ENCODE assay signal across 8 mouse cellular contexts in genomic region chr15:79063160-79063740, GRCm38 (mm10). TPM values are rescaled to one million over a fixed set of nuclear protein-coding genes. Genes with fewer than 3 reads are reported as not detected.
DNase-seq lines count a peak whose midpoint lies in the region; ATAC-seq and TF ChIP-seq lines count a peak whose summit lies in the region.

No protein-coding gene starts in this region.

- peak overlapping the region; percentile 22 for H3ac ChIP-seq in C2C12 (ENCODE audit: control insufficient read depth, insufficient read length, low read depth)

- peaks cover 16% of the 10 kb centered on the region for H3K4me1 ChIP-seq in forebrain, embryonic 16.5 days (replicated peaks; ENCODE audit: control insufficient read depth, insufficient read depth, low read length)
- peaks cover 49 to 51% of the 10 kb centered on the region in 2 experiments for H3K4me1 ChIP-seq in liver, embryonic 14.5 days (replicated peaks; ENCODE audit: control insufficient read depth in 2 of 2, insufficient read depth in 2 of 2, low read length in 1 of 2)

- no peak for ATAC-seq in forebrain, embryonic 16.5 days
- ATAC-seq in liver, embryonic 14.5 days (ENCODE audit: insufficient read depth) = no peak

- H3K27ac ChIP-seq in gastrocnemius, adult 2 months = peak overlapping the region; percentile 77
- H3K27ac ChIP-seq in forebrain, embryonic 16.5 days (ENCODE audit: low read length) = peak overlapping the region; percentile 5; the same call in 1 of the 2 replicates
- H3K27ac ChIP-seq in liver, embryonic 14.5 days = peak overlapping the region; percentile 58

- H3K9ac ChIP-seq in forebrain, embryonic 16.5 days (replicated peaks; ENCODE audit: low read depth, low read length) = peak overlapping the region; percentile 14; the same call in 1 of the 2 replicates
- H3K9ac ChIP-seq in liver, embryonic 14.5 days (replicated peaks) = peak overlapping the region; percentile 65

- peak; percentile 63 for TF ChIP-seq EP300 in liver, embryonic 14.5 days (IDR thresholded peaks at IDR 0.05; ENCODE audit: low read depth)

- H3K27me3 ChIP-seq in C2C12 (ENCODE audit: control insufficient read depth, insufficient read depth, insufficient read length) = no peaks in the 10 kb centered on the region
- no peaks in the 10 kb centered on the region; the same call in 1 of the 2 replicates for H3K27me3 ChIP-seq in forebrain, embryonic 16.5 days (replicated peaks; ENCODE audit: control insufficient read depth, insufficient read depth, low read length)
- no peaks in the 10 kb centered on the region for H3K27me3 ChIP-seq in liver, embryonic 14.5 days (ENCODE audit: control insufficient read depth, insufficient read depth, low read length)

- 9% methylated on average over 14 of the region's 14 CpGs for WGBS in forebrain, embryonic 16.5 days
- WGBS in liver, embryonic 14.5 days (ENCODE audit: insufficient replicate concordance) = 8% methylated on average over 14 of the region's 14 CpGs

- peak overlapping the region; percentile 98 for H3K4me3 ChIP-seq in gastrocnemius, adult 2 months
- H3K4me3 ChIP-seq in C2C12 (ENCODE audit: insufficient read depth, poor library complexity, severe bottlenecking) = no peak overlapping the region
- H3K4me3 ChIP-seq in forebrain, embryonic 16.5 days (replicated peaks; ENCODE audit: low read length) = peak overlapping the region; percentile 36
- peak overlapping the region; percentile 49 to 55 for H3K4me3 ChIP-seq in liver, embryonic 14.5 days (ENCODE audit: insufficient read depth in 1 of 2, low read depth in 2 of 2, low read length in 2 of 2)

- peaks cover 8% of the 10 kb centered on the region for H3K79me3 ChIP-seq in C2C12 (ENCODE audit: low read depth)

- intact Hi-C loops in gastrocnemius, adult 2 months (cut with DNase I) = no loop called here

- peaks cover 20% of the 10 kb centered on the region for H3K79me2 ChIP-seq in C2C12 (ENCODE audit: control insufficient read depth, insufficient read depth)

- no peak for DNase-seq in gastrocnemius, adult 2 months
- DNase-seq in gastrocnemius, postnatal 25 days = no peak
- no peak for DNase-seq in liver, embryonic 14.5 days (ENCODE audit: low read depth in 3 of 3, low spot score in 3 of 3)
- no peak for DNase-seq in right cerebral cortex, postnatal 4 days
- DNase-seq in urinary bladder, postnatal 36 days (ENCODE audit: low spot score in 2 of 2) = no peak
- no peak for DNase-seq in right cerebral cortex, postnatal 36 days (ENCODE audit: low spot score in 2 of 2)

- peaks cover 29% of the 10 kb centered on the region for H3K36me3 ChIP-seq in C2C12 (ENCODE audit: control insufficient read depth, insufficient read depth)
- peaks cover 11% of the 10 kb centered on the region for H3K36me3 ChIP-seq in forebrain, embryonic 16.5 days (ENCODE audit: control insufficient read depth, insufficient read depth)
- H3K36me3 ChIP-seq in liver, embryonic 14.5 days (replicated peaks; ENCODE audit: control insufficient read depth, insufficient read depth, low read depth) = peaks cover 28% of the 10 kb centered on the region

- peak overlapping the region; percentile 55 for H3K4me2 ChIP-seq in forebrain, embryonic 16.5 days (ENCODE audit: low read length)
- H3K4me2 ChIP-seq in liver, embryonic 14.5 days (ENCODE audit: low read depth) = peak overlapping the region; percentile 77

- H3K9me3 ChIP-seq in forebrain, embryonic 16.5 days (ENCODE audit: control insufficient read depth, low read length) = no peaks in the 10 kb centered on the region
- H3K9me3 ChIP-seq in liver, embryonic 14.5 days (ENCODE audit: control insufficient read depth, low read length) = no peaks in the 10 kb centered on the region

- TF ChIP-seq CTCF in gastrocnemius, adult 2 months (IDR thresholded peaks at IDR 0.05) = no peak
- TF ChIP-seq CTCF in C2C12 (IDR thresholded peaks at IDR 0.05; ENCODE audit: control insufficient read depth, insufficient read depth, insufficient read length) = no peak
- no peak for TF ChIP-seq CTCF in liver, embryonic 14.5 days (IDR thresholded peaks at IDR 0.05; ENCODE audit: low read depth)

TF ChIP-seq in C2C12, 6 proteins besides CTCF, POLR2A, EP300 and RAD21:
- TF ChIP-seq CEBPB (IDR thresholded peaks at IDR 0.05; ENCODE audit: low read depth) = no peak
- no peak for TF ChIP-seq USF1 (IDR thresholded peaks at IDR 0.05; ENCODE audit: low read depth)
- no peak for TF ChIP-seq MYOG (IDR thresholded peaks at IDR 0.05; ENCODE audit: control insufficient read depth, extremely low read depth, insufficient read length)
- TF ChIP-seq MAX (IDR thresholded peaks at IDR 0.05) = no peak
- no peak for TF ChIP-seq MYOD1 (IDR thresholded peaks at IDR 0.05; ENCODE audit: control insufficient read depth, insufficient read length, low read depth)
- no peak for TF ChIP-seq FOSL1 (IDR thresholded peaks at IDR 0.05; ENCODE audit: insufficient read depth, low read length, poor library complexity, severe bottlenecking)

RNA-seq across cellular contexts. Expression of gene Ankrd54, which starts 0.6 kb away (rescaled TPM):
- total RNA-seq in gastrocnemius, adult 2 months (2021) = 1 to 10 TPM; 4.5 to 5.1 TPM
- 1 to 10 TPM; 3.6 to 4.4 TPM for total RNA-seq in gastrocnemius, postnatal 25 days (2021)
- polyA plus RNA-seq in C2C12 (2012; fragmentation: generic; extraction: Trizol) = 45.6 TPM
- 54.9 and 58.1 TPM in 2 replicates for polyA plus RNA-seq in forebrain, embryonic 16.5 days (2015; fragmentation: Nextera tagmentation; extraction: Ambion mirVana)
- 39.9 and 43.4 TPM in 2 replicates for polyA plus RNA-seq in liver, embryonic 14.5 days (2012; rRNA removed)
- 37.7 and 48.3 TPM in 2 replicates for polyA plus RNA-seq in liver, embryonic 14.5 days (2014; fragmentation: Nextera tagmentation; extraction: Ambion mirVana)

RNA-seq across cellular contexts. Expression of gene Eif3l, which starts 11.7 kb away (rescaled TPM):
- total RNA-seq in gastrocnemius, adult 2 months (2021) = 10 to 100 TPM; 53.6 to 54.0 TPM
- total RNA-seq in gastrocnemius, postnatal 25 days (2021) = 10 to 100 TPM; 46.3 to 53.2 TPM
- polyA plus RNA-seq in C2C12 (2012; fragmentation: generic; extraction: Trizol) = 369 TPM
- 188 and 205 TPM in 2 replicates for polyA plus RNA-seq in forebrain, embryonic 16.5 days (2015; fragmentation: Nextera tagmentation; extraction: Ambion mirVana)
- polyA plus RNA-seq in liver, embryonic 14.5 days (2012; rRNA removed) = 99.9 and 104 TPM in 2 replicates
- polyA plus RNA-seq in liver, embryonic 14.5 days (2014; fragmentation: Nextera tagmentation; extraction: Ambion mirVana) = 130 and 132 TPM in 2 replicates

RNA-seq across cellular contexts. Expression of gene Galr3, which starts 21.6 kb away (rescaled TPM):
- total RNA-seq in gastrocnemius, adult 2 months (2021) = not detected
- total RNA-seq in gastrocnemius, postnatal 25 days (2021) = not detected
- polyA plus RNA-seq in C2C12 (2012; fragmentation: generic; extraction: Trizol) = not detected
- not detected in 2 replicates for polyA plus RNA-seq in forebrain, embryonic 16.5 days (2015; fragmentation: Nextera tagmentation; extraction: Ambion mirVana)
- 0.30 and 0.50 TPM in 2 replicates for polyA plus RNA-seq in liver, embryonic 14.5 days (2012; rRNA removed)
- polyA plus RNA-seq in liver, embryonic 14.5 days (2014; fragmentation: Nextera tagmentation; extraction: Ambion mirVana) = not detected in 2 replicates

RNA-seq across cellular contexts. Expression of gene H1f0, which starts 35.0 kb away (rescaled TPM):
- 10 to 100 TPM; 71.8 to 76.8 TPM for total RNA-seq in gastrocnemius, adult 2 months (2021)
- total RNA-seq in gastrocnemius, postnatal 25 days (2021) = 10 to 100 TPM; 73.2 to 75.3 TPM
- polyA plus RNA-seq in C2C12 (2012; fragmentation: generic; extraction: Trizol) = 111 TPM
- polyA plus RNA-seq in forebrain, embryonic 16.5 days (2015; fragmentation: Nextera tagmentation; extraction: Ambion mirVana) = 403 and 441 TPM in 2 replicates
- 53.1 and 65.2 TPM in 2 replicates for polyA plus RNA-seq in liver, embryonic 14.5 days (2012; rRNA removed)
- 47.8 and 52.8 TPM in 2 replicates for polyA plus RNA-seq in liver, embryonic 14.5 days (2014; fragmentation: Nextera tagmentation; extraction: Ambion mirVana)

RNA-seq across cellular contexts. Expression of gene Micall1, which starts 45.4 kb away (rescaled TPM):
- 10 to 100 TPM; 11.2 to 14.5 TPM for total RNA-seq in gastrocnemius, adult 2 months (2021)
- 10 to 100 TPM; 14.0 to 15.0 TPM for total RNA-seq in gastrocnemius, postnatal 25 days (2021)
- 12.7 TPM for polyA plus RNA-seq in C2C12 (2012; fragmentation: generic; extraction: Trizol)
- polyA plus RNA-seq in forebrain, embryonic 16.5 days (2015; fragmentation: Nextera tagmentation; extraction: Ambion mirVana) = 8.2 and 10.0 TPM in 2 replicates
- polyA plus RNA-seq in liver, embryonic 14.5 days (2012; rRNA removed) = 1.6 and 1.7 TPM in 2 replicates
- polyA plus RNA-seq in liver, embryonic 14.5 days (2014; fragmentation: Nextera tagmentation; extraction: Ambion mirVana) = 0.69 and 0.71 TPM in 2 replicates

Comparison
In these comparisons a context has a peak if more than half of its experiments do, and no peak if none do; other contexts are left out.
1. H3K27ac ChIP-seq: peak in every context shown above with its lines; median percentile 77 in gastrocnemius, adult 2 months; 58 in liver, embryonic 14.5 days; 5 in forebrain, embryonic 16.5 days.